Mouse (Mus musculus) left cerebral cortex, adult 6 months (tissue): ENCODE results near the gene Ctsr. TPM values are rescaled to one million over a fixed set of nuclear protein-coding genes. Genes with fewer than 3 reads are reported as not detected.

Experiments
- long read RNA-seq, 2 experiments: library from polyadenylated mRNA; unstranded; transcript quantifications; one replicate each; pipeline ENCODE4 v2.0.0; 2019 to 2020
- polyA plus RNA-seq: library from polyadenylated mRNA; unstranded; fragments of <200 nt; fragmentation: Nextera tagmentation; gene quantifications from 2 replicates; pipeline ENCODE4 v1.2.3, GENCODE M21; 2021

Ctsr gene
- polyA plus RNA-seq, result not detected in 2 replicates
- long read RNA-seq, experiment 1, result 0 reads
- long read RNA-seq, experiment 2, result 0 reads

GRCm38 (mm10) chr13:61164156-61164555 is at the start of gene Ctsr:
TSS of gene Ctsr (minus strand) at chr13:61164256.

GRCm38 (mm10) chr13:61203310-61203709 is 39.3 kb upstream of the Ctsr start, which contains the start of gene Cts6:
TSS of gene Cts6 (minus strand) at chr13:61203410.

Other genes starting within 250 kb of the Ctsr start
- not detected in 2 replicates for gene Gm49393, start 228.7 kb downstream of the Ctsr start, polyA plus RNA-seq
- 0.55 and 0.75 TPM in 2 replicates for gene Gm49391, start 227.7 kb downstream of the Ctsr start, polyA plus RNA-seq
- gene Ctla2a, start 227.6 kb downstream of the Ctsr start, polyA plus RNA-seq, result 12.4 and 14.9 TPM in 2 replicates
- not detected in 2 replicates for gene Tpbpa, start 222.3 kb downstream of the Ctsr start, polyA plus RNA-seq
- gene Ctsj, start 158.3 kb downstream of the Ctsr start, polyA plus RNA-seq, result not detected in 2 replicates
- gene Ctsq, start 123.6 kb downstream of the Ctsr start, polyA plus RNA-seq, result not detected in 2 replicates
- gene Cts6, start 39.2 kb upstream of the Ctsr start, polyA plus RNA-seq, result not detected in 2 replicates
- gene Cts8, start 91.1 kb upstream of the Ctsr start, polyA plus RNA-seq, result not detected in 2 replicates
- gene Gm49398, start 124.6 kb upstream of the Ctsr start, polyA plus RNA-seq, result not detected in 2 replicates
- gene Cts7, start 193.9 kb upstream of the Ctsr start, polyA plus RNA-seq, result not detected in 2 replicates